Mouse (Mus musculus) kidney, adult 2 months (tissue): Measurements from ENCODE around the gene Otub1.

ENCODE experiments used
- CTCF ChIP-seq: fragments of 200-500 bp; conservative IDR thresholded peaks from 2 replicates; pipeline ENCODE4 v1.5.1; 2011; ENCODE audit warnings: low read depth, mild to moderate bottlenecking, control low read depth, low read length, moderate library complexity, mixed read lengths; ENCODE audit not compliant: insufficient read depth, insufficient read length
- POLR2A ChIP-seq: fragments of 200-500 bp; IDR thresholded peaks from one replicate; pipeline ENCODE4 v1.6.1; 2011; ENCODE audit warnings: low read depth, low read length, control low read depth

- TF ChIP-seq POLR2A (no peak), CTCF (no peak)
Measured at GRCm38 (mm10) chr19:7161064-7161463, 45.1 kb downstream of the Otub1 start.
